Comparison of ENCODE assay signal across 8 mouse cellular contexts in the genomic region with DNA sequence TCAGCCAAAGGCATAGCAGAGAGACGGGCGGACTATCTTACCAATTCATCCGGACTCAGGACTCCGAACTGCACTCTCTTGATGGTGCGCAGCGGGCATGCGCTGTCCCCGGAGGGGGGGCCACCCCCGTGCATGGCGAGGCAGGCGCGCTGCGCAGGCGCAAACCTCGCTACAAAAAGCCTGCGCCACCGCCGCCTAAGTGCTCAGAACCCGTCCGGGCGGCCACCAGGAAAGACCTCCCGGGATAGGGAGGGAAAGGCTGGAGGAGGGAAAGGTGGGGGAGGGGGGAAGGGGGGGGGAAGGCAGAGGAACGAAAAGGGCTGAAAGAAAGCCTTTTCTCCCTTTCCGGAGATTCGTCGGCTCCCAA. TPM values are rescaled to one million over a fixed set of nuclear protein-coding genes. Genes with fewer than 3 reads are reported as not detected.
DNase-seq lines count a peak whose midpoint lies in the region; ATAC-seq and TF ChIP-seq lines count a peak whose summit lies in the region.

No protein-coding gene starts in this region.

- WGBS in cerebellum, adult 2 months: under 1% methylated on average over 26 of the region's 26 CpGs
- WGBS in hindbrain, embryonic 10.5 days: under 1% methylated on average over 26 of the region's 26 CpGs
- under 1% methylated on average over 24 of the region's 26 CpGs for WGBS in lung, postnatal 0 days

- peak overlapping the region; percentile 98 for H3K27ac ChIP-seq in MEL (ENCODE audit: control insufficient read depth, low read depth, low read length)
- peak overlapping the region; percentile 78; the same call in 1 of the 2 replicates for H3K27ac ChIP-seq in cerebellum, adult 2 months (ENCODE audit: insufficient read depth, low read length)
- peak overlapping the region; percentile 97 for H3K27ac ChIP-seq in hindbrain, embryonic 10.5 days
- H3K27ac ChIP-seq in lung, postnatal 0 days (ENCODE audit: low read length): peak overlapping the region; percentile 99

- peaks cover 10 to 23% of the 10 kb centered on the region in 2 experiments for H3K4me1 ChIP-seq in MEL (ENCODE audit: control insufficient read depth in 1 of 2, insufficient read depth in 2 of 2, low read length in 2 of 2)
- peaks cover 10% of the 10 kb centered on the region for H3K4me1 ChIP-seq in cerebellum, adult 2 months (ENCODE audit: control insufficient read depth, insufficient read depth, low read length)
- H3K4me1 ChIP-seq in hindbrain, embryonic 10.5 days (replicated peaks): peaks cover 55% of the 10 kb centered on the region
- peaks cover 11% of the 10 kb centered on the region for H3K4me1 ChIP-seq in lung, postnatal 0 days (ENCODE audit: insufficient read depth, low read depth, low read length)

- H3K36me3 ChIP-seq in MEL (ENCODE audit: control insufficient read depth in 1 of 2, insufficient read depth in 2 of 2, low read length in 2 of 2): peaks cover 0 to 32% of the 10 kb centered on the region in 2 experiments; a peak in 2 of 4 replicates
- no peaks in the 10 kb centered on the region for H3K36me3 ChIP-seq in hindbrain, embryonic 10.5 days
- H3K36me3 ChIP-seq in lung, postnatal 0 days (ENCODE audit: insufficient read depth, low read length): no peaks in the 10 kb centered on the region

- H3K4me3 ChIP-seq in MEL (ENCODE audit: control insufficient read depth in 1 of 2, insufficient read depth in 1 of 2, low read depth in 2 of 2, low read length in 2 of 2): peak overlapping the region; percentile 85 to 92
- peak overlapping the region; percentile 92 for H3K4me3 ChIP-seq in cerebellum, adult 2 months (replicated peaks; ENCODE audit: insufficient read depth, low read depth, low read length)
- peak overlapping the region; percentile 66 for H3K4me3 ChIP-seq in hindbrain, embryonic 10.5 days
- H3K4me3 ChIP-seq in lung, postnatal 0 days (ENCODE audit: low read depth, low read length): peak overlapping the region; percentile 51

- peak in 1 of 2 experiments; percentile 62; a peak in 1 of 4 replicates for TF ChIP-seq EP300 in MEL (IDR thresholded peaks at IDR 0.05; ENCODE audit: low read depth in 1 of 2, low read length in 2 of 2)
- TF ChIP-seq EP300 in lung, postnatal 0 days (IDR thresholded peaks at IDR 0.05): no peak

- peak overlapping the region; percentile 65 for H3K4me2 ChIP-seq in lung, postnatal 0 days (replicated peaks; ENCODE audit: low read depth, low read length)

- no peaks in the 10 kb centered on the region for H3K27me3 ChIP-seq in MEL (ENCODE audit: control insufficient read depth in 1 of 2, insufficient read depth in 2 of 2, low read length in 2 of 2)
- H3K27me3 ChIP-seq in cerebellum, adult 2 months (ENCODE audit: control insufficient read depth, insufficient read depth, low read length): no peaks in the 10 kb centered on the region
- H3K27me3 ChIP-seq in hindbrain, embryonic 10.5 days (ENCODE audit: insufficient read depth, poor library complexity, severe bottlenecking): no peaks in the 10 kb centered on the region
- no peaks in the 10 kb centered on the region for H3K27me3 ChIP-seq in lung, postnatal 0 days (replicated peaks; ENCODE audit: insufficient read depth, low read length)

- peak; percentile 84 for ATAC-seq in lung, postnatal 0 days

- H3K9ac ChIP-seq in MEL (ENCODE audit: control insufficient read depth, low read depth, low read length, poor library complexity, severe bottlenecking): peak overlapping the region; percentile 88
- H3K9ac ChIP-seq in lung, postnatal 0 days (replicated peaks; ENCODE audit: low read depth): peak overlapping the region; percentile 68

- no peak for TF ChIP-seq POLR2A in MEL (IDR thresholded peaks at IDR 0.05; ENCODE audit: control insufficient read depth in 1 of 2, insufficient read depth in 1 of 2, low read depth in 1 of 2, low read length in 2 of 2, poor library complexity in 1 of 2)
- no peak; the same call in 1 of the 2 replicates for TF ChIP-seq POLR2A in cerebellum, adult 2 months (IDR thresholded peaks at IDR 0.05; ENCODE audit: borderline replicate concordance, insufficient read depth, low read length)

- TF ChIP-seq CTCF in MEL (IDR thresholded peaks at IDR 0.05 in 2 of 3, conservative IDR thresholded peaks at IDR 0.05 in 1 of 3; ENCODE audit: control insufficient read depth in 1 of 3, insufficient read depth in 1 of 3, low read depth in 2 of 3, low read length in 3 of 3, poor library complexity in 1 of 3, severe bottlenecking in 1 of 3): no peak
- no peak for TF ChIP-seq CTCF in cerebellum, adult 2 months (IDR thresholded peaks at IDR 0.05; ENCODE audit: borderline replicate concordance, insufficient read depth, low read depth, low read length)
- no peak for TF ChIP-seq CTCF in lung, postnatal 0 days (IDR thresholded peaks at IDR 0.05)

- TF ChIP-seq RAD21 in MEL (IDR thresholded peaks at IDR 0.05; ENCODE audit: low read depth, low read length): no peak

- peaks cover 42% of the 10 kb centered on the region for H3K79me2 ChIP-seq in MEL (ENCODE audit: control insufficient read depth, insufficient read depth, low read length, poor library complexity)

- peak; percentile 98 for DNase-seq in MEL (ENCODE audit: low read depth, low spot score)
- peak; percentile 98 for DNase-seq in cerebellum, adult 2 months
- DNase-seq in forelimb bud, embryonic 11.5 days (ENCODE audit: low read depth, low spot score): peak; percentile 94
- peak; percentile 92 for DNase-seq in hindbrain, embryonic 10.5 days (ENCODE audit: low spot score)
- DNase-seq in layer of hippocampus, adult 9-11 months: peak; percentile 96
- peak; percentile 97 for DNase-seq in lung, postnatal 0 days (ENCODE audit: low spot score)
- DNase-seq in ovary, postnatal 14 days (ENCODE audit: low spot score): peak; percentile 97
- DNase-seq in thymus, postnatal 14 days: peak; percentile 97

- no peaks in the 10 kb centered on the region for H3K9me3 ChIP-seq in MEL (replicated peaks; ENCODE audit: insufficient read depth, low read length)
- no peaks in the 10 kb centered on the region for H3K9me3 ChIP-seq in hindbrain, embryonic 10.5 days
- H3K9me3 ChIP-seq in lung, postnatal 0 days (ENCODE audit: low read length): no peaks in the 10 kb centered on the region

TF ChIP-seq in MEL, 35 proteins besides CTCF, POLR2A, EP300 and RAD21 (continues in another document):
- TF ChIP-seq USF1 (IDR thresholded peaks at IDR 0.05; ENCODE audit: low read depth, low read length) (peak; percentile 40; the same call in 1 of the 2 replicates), ZKSCAN1 (IDR thresholded peaks at IDR 0.05; ENCODE audit: low read depth, low read length) (no peak), CHD1 (IDR thresholded peaks at IDR 0.05; ENCODE audit: low read depth, low read length) (no peak), MXI1 (IDR thresholded peaks at IDR 0.05; ENCODE audit: low read depth, low read length) (peak; percentile 72; the same call in 1 of the 2 replicates), ETS1 (IDR thresholded peaks at IDR 0.05; ENCODE audit: low read depth, low read length) (no peak; the same call in 1 of the 2 replicates), MAFK (IDR thresholded peaks at IDR 0.05; ENCODE audit: borderline replicate concordance, low read depth, low read length) (0 out of 2 replicates have a peak, but pooled peaks have one; percentile 35), BHLHE40 (IDR thresholded peaks at IDR 0.05; ENCODE audit: borderline replicate concordance, low read depth, low read length) (peak; percentile 69), NELFE (IDR thresholded peaks at IDR 0.05; ENCODE audit: low read depth, low read length) (no peak), MEF2A (IDR thresholded peaks at IDR 0.05; ENCODE audit: extremely low read depth, insufficient replicate concordance, low read depth, low read length, poor library complexity, severe bottlenecking) (0 out of 2 replicates have a peak, but pooled peaks have one; percentile 39)

RNA-seq across cellular contexts. Expression of gene Polr2a, which starts 0.4 kb away (rescaled TPM):
- total RNA-seq in MEL (2012; rRNA removed): 16.6 and 22.2 TPM in 2 replicates
- polyA plus RNA-seq in MEL (2012; ENCODE audit: insufficient read depth in 1 of 2, insufficient read length in 2 of 2, low read depth in 1 of 2, low replicate concordance in 2 of 2, missing spikeins in 1 of 2): 100 to 1,000 TPM in 1 of 2 experiments, 10 to 100 TPM in 1; 73.9 to 193 TPM
- 35.3 and 42.3 TPM in 2 replicates for polyA plus RNA-seq in cerebellum, adult 2 months (2012; rRNA removed)
- polyA plus RNA-seq in hindbrain, embryonic 10.5 days (2016; fragmentation: Nextera tagmentation; extraction: Ambion mirVana): 31.1 and 37.9 TPM in 2 replicates
- polyA plus RNA-seq in lung, postnatal 0 days (2015; fragmentation: Nextera tagmentation; extraction: Ambion mirVana): 14.0 and 15.3 TPM in 2 replicates

RNA-seq across cellular contexts. Expression of gene Slc35g3, which starts 3.7 kb away (rescaled TPM):
- total RNA-seq in MEL (2012; rRNA removed): 0.08 TPM in 1 of 2 replicates, not detected in the other
- under 1 TPM in 1 of 2 experiments, not detected in 1; 0.22 TPM for polyA plus RNA-seq in MEL (2012; ENCODE audit: insufficient read depth in 1 of 2, insufficient read length in 2 of 2, low read depth in 1 of 2, low replicate concordance in 2 of 2, missing spikeins in 1 of 2)
- not detected in 2 replicates for polyA plus RNA-seq in cerebellum, adult 2 months (2012; rRNA removed)
- polyA plus RNA-seq in hindbrain, embryonic 10.5 days (2016; fragmentation: Nextera tagmentation; extraction: Ambion mirVana): 0.50 TPM in 1 of 2 replicates, not detected in the other
- 1.0 TPM in 2 replicates for polyA plus RNA-seq in lung, postnatal 0 days (2015; fragmentation: Nextera tagmentation; extraction: Ambion mirVana)

RNA-seq across cellular contexts. Expression of gene Zbtb4, which starts 7.6 kb away (rescaled TPM):
- 1.4 and 2.4 TPM in 2 replicates for total RNA-seq in MEL (2012; rRNA removed)
- 1 to 10 TPM in 1 of 2 experiments, not detected in 1; 2.7 TPM for polyA plus RNA-seq in MEL (2012; ENCODE audit: insufficient read depth in 1 of 2, insufficient read length in 2 of 2, low read depth in 1 of 2, low replicate concordance in 2 of 2, missing spikeins in 1 of 2)
- 69.8 and 71.1 TPM in 2 replicates for polyA plus RNA-seq in cerebellum, adult 2 months (2012; rRNA removed)
- 0.80 and 1.2 TPM in 2 replicates for polyA plus RNA-seq in hindbrain, embryonic 10.5 days (2016; fragmentation: Nextera tagmentation; extraction: Ambion mirVana)
- 6.6 and 7.6 TPM in 2 replicates for polyA plus RNA-seq in lung, postnatal 0 days (2015; fragmentation: Nextera tagmentation; extraction: Ambion mirVana)

RNA-seq across cellular contexts. Expression of gene Chrnb1, which starts 37.7 kb away (rescaled TPM):
- 0.31 and 0.33 TPM in 2 replicates for total RNA-seq in MEL (2012; rRNA removed)
- 1 to 10 TPM in 1 of 2 experiments, not detected in 1; 1.6 TPM for polyA plus RNA-seq in MEL (2012; ENCODE audit: insufficient read depth in 1 of 2, insufficient read length in 2 of 2, low read depth in 1 of 2, low replicate concordance in 2 of 2, missing spikeins in 1 of 2)
- polyA plus RNA-seq in cerebellum, adult 2 months (2012; rRNA removed): 1.6 and 2.9 TPM in 2 replicates
- polyA plus RNA-seq in hindbrain, embryonic 10.5 days (2016; fragmentation: Nextera tagmentation; extraction: Ambion mirVana): 1.6 and 2.2 TPM in 2 replicates
- 15.6 and 16.2 TPM in 2 replicates for polyA plus RNA-seq in lung, postnatal 0 days (2015; fragmentation: Nextera tagmentation; extraction: Ambion mirVana)

RNA-seq across cellular contexts. Expression of gene Fgf11, which starts 43.6 kb away (rescaled TPM):
- 4.8 and 5.1 TPM in 2 replicates for total RNA-seq in MEL (2012; rRNA removed)
- 10 to 100 TPM in 1 of 2 experiments, not detected in 1; 26.8 TPM for polyA plus RNA-seq in MEL (2012; ENCODE audit: insufficient read depth in 1 of 2, insufficient read length in 2 of 2, low read depth in 1 of 2, low replicate concordance in 2 of 2, missing spikeins in 1 of 2)
- polyA plus RNA-seq in cerebellum, adult 2 months (2012; rRNA removed): 47.0 and 49.4 TPM in 2 replicates
- 0.76 and 1.8 TPM in 2 replicates for polyA plus RNA-seq in hindbrain, embryonic 10.5 days (2016; fragmentation: Nextera tagmentation; extraction: Ambion mirVana)
- 0.57 and 0.95 TPM in 2 replicates for polyA plus RNA-seq in lung, postnatal 0 days (2015; fragmentation: Nextera tagmentation; extraction: Ambion mirVana)

Comparison
In these comparisons a context has a peak if more than half of its experiments do, and no peak if none do; other contexts are left out.
1. Peak in every context shown above with its lines: DNase-seq, ATAC-seq, H3K4me3 ChIP-seq and H3K27ac ChIP-seq.